Mouse (Mus musculus): ENCODE data around the gene Ttll5.

DNA sequence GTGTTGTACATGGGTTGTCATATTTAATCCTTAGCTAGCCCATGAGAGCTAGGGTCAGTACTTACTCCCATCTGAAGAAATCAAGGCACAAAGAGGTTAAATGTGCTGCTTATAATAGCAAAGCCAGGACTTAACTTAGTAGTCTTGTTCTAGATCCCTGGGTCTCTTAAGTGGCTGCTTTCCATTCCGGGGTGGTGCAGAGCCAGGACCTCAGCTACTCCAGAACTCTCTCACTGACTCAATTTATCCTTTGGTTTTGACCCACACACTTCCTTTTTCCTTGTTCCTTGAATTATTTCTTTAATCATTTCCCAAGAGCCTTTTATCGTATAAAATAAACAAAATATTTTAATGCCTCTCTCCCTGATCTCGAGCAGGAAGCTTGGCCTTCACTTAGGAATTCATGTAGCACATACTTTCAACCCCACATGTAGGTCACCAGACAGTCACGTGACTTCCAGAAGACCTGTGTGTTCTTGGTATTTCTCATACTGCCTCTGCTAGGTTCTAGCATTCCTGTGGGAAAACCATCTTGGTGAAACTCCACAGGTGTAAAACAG lies 164.4 kb downstream of the Ttll5 start:
- TF ChIP-seq UBTF (IDR thresholded peaks at IDR 0.05; ENCODE audit: borderline replicate concordance, insufficient read depth, low read depth, low read length) = no peak
- TF ChIP-seq CHD2 (IDR thresholded peaks at IDR 0.05; ENCODE audit: low read length) = no peak
- TF ChIP-seq CTCF (IDR thresholded peaks at IDR 0.05 in 2 of 3, conservative IDR thresholded peaks at IDR 0.05 in 1 of 3; ENCODE audit: control insufficient read depth in 1 of 3, insufficient read depth in 1 of 3, low read depth in 2 of 3, low read length in 3 of 3, poor library complexity in 1 of 3, severe bottlenecking in 1 of 3) = no peak
- no peak for TF ChIP-seq RAD21 (IDR thresholded peaks at IDR 0.05; ENCODE audit: low read depth, low read length)
- no peak for TF ChIP-seq TAL1 (IDR thresholded peaks at IDR 0.05; ENCODE audit: low read length)
- TF ChIP-seq RCOR1 (IDR thresholded peaks at IDR 0.05; ENCODE audit: low read depth, low read length) = no peak
- TF ChIP-seq EP300 (IDR thresholded peaks at IDR 0.05; ENCODE audit: low read depth in 1 of 2, low read length in 2 of 2) = no peak
- TF ChIP-seq E2F4 (IDR thresholded peaks at IDR 0.05; ENCODE audit: borderline replicate concordance, low read depth, low read length) = no peak
